Comparison of ENCODE assay signal across 8 mouse cellular contexts in genomic region chr3:135691191-135692131, GRCm38 (mm10). TPM values are rescaled to one million over a fixed set of nuclear protein-coding genes. Genes with fewer than 3 reads are reported as not detected.
DNase-seq lines count a peak whose midpoint lies in the region; ATAC-seq and TF ChIP-seq lines count a peak whose summit lies in the region.

Gene Nfkb1, minus strand, starts transcription at chr3:135691547.

- WGBS in hindbrain, embryonic 15.5 days: under 1% methylated on average over 50 of the region's 102 CpGs
- WGBS in macrophage (ENCODE audit: missing documents): 4% methylated on average over 75 of the region's 102 CpGs

- H3K79me2 ChIP-seq in macrophage (ENCODE audit: inconsistent target): peaks cover 42% of the 10 kb centered on the region

- H3K4me2 ChIP-seq in hindbrain, embryonic 15.5 days: peak within 1 kb of the TSS; percentile 82

- peaks cover 34% of the 10 kb centered on the region for H3K4me1 ChIP-seq in hindbrain, embryonic 15.5 days (replicated peaks)

- H3K36me3 ChIP-seq in hindbrain, embryonic 15.5 days: no peaks in the 10 kb centered on the region
- H3K36me3 ChIP-seq in macrophage (ENCODE audit: inconsistent target): no peaks in the 10 kb centered on the region

- no peak for TF ChIP-seq CTCF in Patski (IDR thresholded peaks at IDR 0.05)
- TF ChIP-seq CTCF in gastrocnemius, adult 2 months (IDR thresholded peaks at IDR 0.05): no peak
- TF ChIP-seq CTCF in left cerebral cortex, adult 2 months (IDR thresholded peaks at IDR 0.05): no peak

- POLR2A ChIA-PET in Patski (lab: Charles Lee): interaction anchor here (0.6 to 7.3 kb wide), 10 partner anchors 9 to 479 kb away, joined by 3 to 66 read pairs (median 3); no protein-coding TSS in a partner anchor

- intact Hi-C loops in gastrocnemius, adult 2 months (cut with DNase I): loop anchor here (10.0 kb wide), 1 partner anchor 267 kb away; the partner anchor contains the start of gene Cisd2
- intact Hi-C loops in left cerebral cortex, adult 2 months (cut with DNase I): loop anchor here (10.0 kb wide), 1 partner anchor 257 kb away; the partner anchor contains the start of gene Ube2d3

- H3K27me3 ChIP-seq in Patski: no peaks in the 10 kb centered on the region
- H3K27me3 ChIP-seq in hindbrain, embryonic 15.5 days: no peaks in the 10 kb centered on the region

- peak within 1 kb of the TSS; percentile 94 for H3K9ac ChIP-seq in hindbrain, embryonic 15.5 days

- no peak for DNase-seq in Patski (ENCODE audit: low read depth, low spot score)
- peak; percentile 74 to 80 for DNase-seq in cerebellum, postnatal 25 days
- DNase-seq in gastrocnemius, adult 2 months: peak; percentile 79
- DNase-seq in left cerebral cortex, adult 2 months (ENCODE audit: extremely low spot score in 1 of 2, low spot score in 2 of 2): peak; percentile 52
- DNase-seq in retina, postnatal 7 days (ENCODE audit: low read depth, low spot score): peak; percentile 59
- peak; percentile 58 for DNase-seq in urinary bladder, adult 2 months (ENCODE audit: low spot score)

- CTCF ChIA-PET in Patski (lab: Charles Lee): interaction anchor here (0.7 to 10.1 kb wide), 6 partner anchors 9 to 79 kb away, joined by 3 to 95 read pairs (median 8); no protein-coding TSS in a partner anchor

- H3K27ac ChIP-seq in gastrocnemius, adult 2 months: peak within 1 kb of the TSS; percentile 96
- H3K27ac ChIP-seq in hindbrain, embryonic 15.5 days (replicated peaks): peak within 1 kb of the TSS; percentile 93
- H3K27ac ChIP-seq in left cerebral cortex, adult 2 months: peak within 1 kb of the TSS; percentile 88
- peak within 1 kb of the TSS; percentile 52 for H3K27ac ChIP-seq in macrophage

- ATAC-seq in Patski: peak; percentile 66
- ATAC-seq in hindbrain, embryonic 15.5 days (ENCODE audit: low FRiP score, low read depth): peak; percentile 87

- no peaks in the 10 kb centered on the region for H3K9me3 ChIP-seq in hindbrain, embryonic 15.5 days

- peak within 1 kb of the TSS; percentile 97 for H3K4me3 ChIP-seq in gastrocnemius, adult 2 months
- H3K4me3 ChIP-seq in hindbrain, embryonic 15.5 days: peak within 1 kb of the TSS; percentile 92
- peak within 1 kb of the TSS; percentile 83 for H3K4me3 ChIP-seq in left cerebral cortex, adult 2 months
- H3K4me3 ChIP-seq in macrophage (ENCODE audit: inconsistent target): peak within 1 kb of the TSS; percentile 64

- in situ Hi-C loops in Patski (cut with MboI; ENCODE audit: low pct_unique_long_range_greater_than_20kb): no loop called here

RNA-seq across cellular contexts. Expression of gene Nfkb1, which starts in this region (rescaled TPM):
- 151 TPM for polyA plus RNA-seq in Patski (2021)
- total RNA-seq in gastrocnemius, adult 2 months (2021): 10 to 100 TPM; 19.9 to 22.1 TPM
- 8.4 and 8.8 TPM in 2 replicates for polyA plus RNA-seq in hindbrain, embryonic 15.5 days (2015; fragmentation: Nextera tagmentation; extraction: Ambion mirVana)
- total RNA-seq in left cerebral cortex, adult 2 months (2021): 10 to 100 TPM; 20.8 to 24.4 TPM
- 1,000 to 10,000 TPM in 9 of 26 experiments, 100 to 1,000 TPM in 17; 210 to 2,594 (median 315) TPM for total RNA-seq in macrophage (2018; cell fraction: chromatin; rRNA removed)
- 100 to 1,000 TPM in 7 of 26 experiments, 10 to 100 TPM in 19; 65.3 to 373 (median 86.8) TPM for total RNA-seq in macrophage (2018; cell fraction: cytosol; rRNA removed)
- total RNA-seq in macrophage (2018; cell fraction: nucleus; rRNA removed): 1,000 to 10,000 TPM in 4 of 26 experiments, 100 to 1,000 TPM in 22; 141 to 1,348 (median 289) TPM
- 53.4 to 75.8 TPM (median 67.8 TPM) in 3 replicates for polyA plus RNA-seq in macrophage (2018)
- polyA plus RNA-seq in urinary bladder, adult 2 months (2012; rRNA removed): 48.6 and 50.3 TPM in 2 replicates
